Mouse (Mus musculus): Measurements from ENCODE around the gene Setd5. TPM values are rescaled to one million over a fixed set of nuclear protein-coding genes. Genes with fewer than 3 reads are reported as not detected.
A peak's percentile ranks its signal among the peaks of the same experiment; 100 is the strongest.

Setd5 gene
- total RNA-seq, 2 experiments from 2014 or later, result 92.7 to 121 TPM

GRCm38 (mm10) chr6:113179195-113179733, 102.1 kb downstream of the Setd5 start:
- DNase-seq (ENCODE audit: extremely low spot score in 1 of 2, low spot score in 1 of 2), result no peak

GRCm38 (mm10) chr6:113184163-113184562, 107.0 kb downstream of the Setd5 start:
- no peak for DNase-seq (ENCODE audit: extremely low spot score in 1 of 2, low spot score in 1 of 2)

DNA sequence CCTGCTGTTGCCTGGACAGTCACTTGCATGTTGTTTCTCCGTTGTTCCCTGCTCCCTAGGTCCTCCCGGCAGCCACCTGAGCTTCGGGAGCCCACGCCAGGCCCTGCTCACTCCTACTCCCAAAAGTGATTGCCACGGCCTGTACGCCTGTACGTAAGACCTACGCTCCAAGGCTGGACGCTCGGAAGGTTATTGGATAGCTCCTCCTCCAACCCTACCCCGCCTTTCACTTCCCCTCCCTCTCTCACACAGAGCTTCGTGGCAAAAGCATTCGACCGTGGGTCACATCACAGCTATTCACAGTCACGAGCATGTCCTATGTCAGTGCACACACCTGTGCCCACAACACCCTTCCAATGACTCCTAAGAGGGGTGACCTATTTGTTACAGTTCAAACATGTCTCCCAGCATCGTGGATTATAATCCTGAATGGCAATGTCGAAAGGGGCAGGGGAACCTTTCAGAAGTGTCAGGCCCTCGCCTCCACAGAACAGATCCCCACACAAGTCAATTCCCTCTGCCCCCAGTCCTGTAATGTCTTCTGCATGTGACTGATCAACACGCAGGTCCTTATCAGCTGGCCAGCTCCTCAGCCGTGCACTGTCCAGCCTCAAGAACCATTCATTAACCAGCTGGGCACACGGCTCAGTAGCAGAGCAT, 107.8 kb downstream of the Setd5 start:
- no peak for DNase-seq (ENCODE audit: extremely low spot score in 1 of 2, low spot score in 1 of 2)

DNA sequence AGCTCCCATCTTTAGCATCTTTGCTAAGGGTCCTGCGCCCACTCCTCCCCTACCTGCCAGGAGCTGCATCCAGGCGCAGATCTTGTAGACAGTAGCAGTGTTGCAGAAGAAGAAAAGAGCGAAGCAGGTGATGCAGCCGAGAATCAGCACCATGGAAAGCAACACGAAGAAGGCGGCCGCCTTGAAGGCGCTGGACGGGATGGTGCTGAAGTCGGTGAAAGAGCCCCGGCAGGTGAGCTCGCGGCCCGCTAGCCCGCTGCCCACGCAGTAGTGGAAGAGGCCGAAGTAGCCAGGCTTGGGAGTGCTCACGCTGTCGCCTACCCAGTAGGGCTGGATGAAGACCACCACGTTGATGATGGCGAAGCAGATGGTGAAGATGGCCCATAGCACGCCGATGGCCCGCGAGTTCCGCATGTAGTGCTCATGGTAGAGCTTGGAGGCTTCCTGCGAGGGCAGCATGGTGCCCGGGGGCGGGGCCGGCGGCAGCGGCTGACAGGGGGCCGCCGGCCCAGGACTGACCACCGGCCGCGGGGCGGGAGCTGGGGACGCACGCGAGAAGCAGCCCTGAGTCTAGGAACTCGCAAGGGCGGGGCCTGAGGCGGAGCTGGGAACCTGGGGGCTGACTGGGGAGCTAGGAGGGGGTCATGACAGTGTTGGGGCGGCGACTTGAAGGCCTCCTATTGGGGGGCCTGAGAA, 116.7 kb downstream of the Setd5 start:
- no peak for DNase-seq (ENCODE audit: extremely low spot score in 1 of 2, low spot score in 1 of 2)

DNA sequence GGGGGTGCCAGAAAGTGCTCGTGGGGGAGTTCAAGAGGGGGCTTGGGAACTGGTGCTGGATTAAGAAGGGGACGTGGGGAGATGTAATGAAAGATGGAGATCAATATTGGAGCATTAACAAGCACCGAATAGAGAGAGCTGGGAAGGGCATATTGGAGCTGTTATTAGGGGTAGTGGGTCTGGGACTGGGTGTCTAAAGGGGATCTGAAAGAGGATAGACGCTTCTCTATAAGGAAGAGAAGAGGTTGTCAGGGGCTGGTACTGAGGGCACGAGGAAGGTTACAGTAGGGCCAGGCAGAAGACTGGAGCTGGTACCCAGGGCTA, 117.3 kb downstream of the Setd5 start:
- DNase-seq (ENCODE audit: extremely low spot score in 1 of 2, low spot score in 1 of 2), result no peak

DNA sequence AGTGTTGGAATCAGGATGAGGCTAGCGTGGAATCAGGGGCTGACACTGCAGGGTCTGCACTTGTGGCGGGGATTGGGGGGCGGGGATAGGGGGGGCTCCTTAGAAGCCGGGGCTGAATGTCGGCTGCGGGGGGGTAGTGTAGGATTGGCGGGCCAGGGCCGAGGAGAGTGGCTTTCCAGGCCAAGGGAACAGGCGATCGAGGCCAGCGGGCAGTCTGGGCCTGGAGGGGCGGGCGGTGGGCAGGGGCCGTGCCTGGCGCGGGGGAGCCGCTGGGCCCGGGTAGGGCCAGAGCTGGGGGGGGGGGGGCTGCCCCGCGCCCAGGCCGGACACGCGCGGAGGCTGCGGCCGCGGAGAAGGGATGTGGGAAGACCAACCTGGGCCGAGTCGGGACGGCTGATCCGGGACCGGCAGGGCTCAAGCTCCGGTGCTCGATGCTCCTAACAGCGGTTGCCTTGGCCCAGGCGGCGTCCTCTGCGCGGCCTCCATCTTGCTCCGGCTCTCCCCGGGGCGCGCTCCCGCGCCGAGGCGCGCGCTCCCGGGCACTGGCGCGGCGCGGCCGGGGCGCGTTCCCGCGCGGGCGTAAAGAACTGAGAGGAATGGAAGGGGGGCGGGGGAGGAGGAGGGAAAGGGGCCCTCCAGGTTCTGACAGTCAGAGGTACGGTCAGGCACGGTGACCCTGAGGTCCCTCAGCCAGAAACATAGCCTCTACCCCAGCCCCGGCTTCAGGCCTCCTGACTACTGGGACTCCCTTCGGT, 117.9 kb downstream of the Setd5 start, which contains the start of gene Lhfpl4:
Gene Lhfpl4 (minus strand): TSS at position 544 of the 755 bp plus-strand sequence.
- DNase-seq (ENCODE audit: extremely low spot score in 1 of 2, low spot score in 1 of 2), result peak; percentile 58 to 62

DNA sequence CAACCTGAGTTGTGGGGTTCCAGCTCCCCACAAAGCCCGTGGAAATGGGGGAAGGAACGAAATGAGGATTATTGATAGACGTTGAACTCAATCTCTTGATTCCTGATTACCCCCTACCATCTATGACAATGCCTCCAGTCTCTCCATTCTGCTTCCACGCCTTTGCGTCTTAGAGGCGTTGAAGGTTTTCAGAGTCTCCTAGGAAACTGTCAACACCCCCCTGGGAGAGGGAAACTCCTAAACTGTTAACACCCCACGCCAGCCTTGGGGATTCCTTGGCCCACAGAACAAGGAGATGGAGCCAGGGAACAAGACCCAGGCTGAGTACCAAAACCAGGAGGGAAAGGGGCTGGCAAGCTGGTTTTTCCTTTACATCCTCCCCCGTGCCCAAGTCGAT, 118.4 kb downstream of the Setd5 start:
- no peak for DNase-seq (ENCODE audit: extremely low spot score in 1 of 2, low spot score in 1 of 2)

Other genes starting within 250 kb of the Setd5 start
- gene Srgap3, start 130.1 kb upstream of the Setd5 start, total RNA-seq (2021), result 100 to 1,000 TPM; 241 to 270 TPM
- gene Thumpd3, start 31.1 kb upstream of the Setd5 start, total RNA-seq (2021), result 10 to 100 TPM; 34.3 to 42.3 TPM
- gene Lhfpl4, start 118.0 kb downstream of the Setd5 start, total RNA-seq (2021), result 10 to 100 TPM; 73.2 to 84.9 TPM
- gene Mtmr14, start 160.5 kb downstream of the Setd5 start, total RNA-seq (2021), result 10 to 100 TPM; 15.7 to 17.3 TPM
- 10 to 100 TPM; 17.5 to 18.9 TPM for gene Cpne9, start 204.9 kb downstream of the Setd5 start, total RNA-seq (2021)
- 10 to 100 TPM; 32.2 to 35.1 TPM for gene Brpf1, start 229.8 kb downstream of the Setd5 start, total RNA-seq (2021)
- gene Ogg1, start 249.6 kb downstream of the Setd5 start, total RNA-seq (2021), result 1 to 10 TPM; 7.8 to 8.2 TPM